Mouse (Mus musculus): ENCODE data around the gene Wnt5a. TPM values are rescaled to one million over a fixed set of nuclear protein-coding genes. Genes with fewer than 3 reads are reported as not detected.

Wnt5a gene
- polyA plus RNA-seq, 1 experiment = 15.2 TPM

DNA sequence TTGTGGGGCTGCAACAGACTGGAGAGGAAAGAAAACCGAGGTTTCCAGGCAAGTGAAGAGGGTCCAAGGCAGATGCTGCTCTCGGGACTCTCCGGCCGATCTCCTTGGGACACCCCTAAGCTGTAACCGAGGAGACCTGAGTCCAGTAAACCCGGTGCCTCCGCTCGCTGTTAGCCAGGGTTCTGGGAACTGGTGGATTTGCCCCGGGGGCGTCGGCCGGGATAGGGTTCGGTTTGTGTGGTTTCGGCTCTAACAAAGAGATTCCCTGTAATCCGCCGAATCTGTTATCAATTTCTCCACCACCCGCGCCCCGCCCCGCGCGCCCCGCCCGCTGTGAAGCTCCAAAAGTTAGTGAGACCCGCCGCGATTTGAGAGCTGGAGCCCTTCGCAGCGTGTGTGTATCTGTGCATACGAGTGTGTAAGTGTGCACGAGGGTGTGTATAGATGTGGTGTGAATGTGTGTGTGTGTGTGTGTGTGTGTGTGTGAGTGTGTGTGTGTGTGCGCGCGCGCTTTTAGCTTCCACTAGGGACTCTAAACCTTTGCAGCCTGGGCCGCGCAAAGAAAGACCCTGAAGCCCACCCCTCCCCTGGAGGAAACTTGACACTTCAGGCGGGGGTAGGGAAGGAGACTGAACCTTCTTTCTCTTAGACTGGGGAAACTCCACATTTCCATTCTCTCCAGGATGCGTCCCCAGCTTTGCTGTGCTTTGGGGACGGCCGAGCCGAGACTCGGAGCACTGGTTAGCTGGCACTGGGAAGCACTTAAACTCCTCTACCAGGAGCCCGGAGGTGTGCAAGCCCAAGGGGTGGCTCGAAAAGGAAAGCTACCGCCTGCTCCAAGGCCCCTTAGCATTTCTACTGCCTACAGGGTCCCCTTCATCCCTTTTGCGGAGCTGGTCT lies 5.1 kb downstream of the Wnt5a start:
- no peak for DNase-seq (ENCODE audit: low read depth)

DNA sequence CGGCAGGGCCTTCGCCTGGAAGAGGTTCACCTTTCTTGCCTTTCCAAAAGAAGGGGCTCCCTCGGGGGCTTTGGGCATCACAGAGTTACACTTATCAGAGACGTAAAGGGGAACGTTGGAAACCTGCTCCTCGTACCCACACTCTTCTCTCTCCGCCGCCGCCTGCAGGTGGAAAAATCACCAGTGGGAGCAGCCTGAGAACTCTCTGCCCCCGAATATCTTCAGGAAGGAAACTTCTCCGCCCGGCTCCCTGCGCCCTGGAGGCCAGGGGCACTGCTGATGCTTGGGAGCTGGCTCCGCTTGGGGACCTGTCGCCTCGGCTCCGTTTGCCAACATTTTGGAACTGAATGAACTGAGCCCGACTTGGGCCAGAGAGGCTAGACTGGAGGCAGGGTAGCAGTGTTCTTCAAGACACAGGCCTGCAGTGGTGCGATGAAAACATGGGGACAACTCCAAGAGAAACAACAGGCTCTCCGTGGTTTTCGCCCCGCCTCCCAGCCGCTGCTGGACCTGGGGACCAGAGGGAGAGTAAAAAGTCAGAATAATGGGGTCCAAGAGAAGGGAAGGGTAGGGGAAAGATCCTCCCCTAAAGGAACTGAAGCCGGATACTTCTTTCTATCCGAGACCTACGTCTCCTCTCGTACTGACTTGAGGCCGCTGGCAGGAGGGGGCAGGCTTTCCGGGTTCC lies 5.9 kb downstream of the Wnt5a start:
- no peak for DNase-seq (ENCODE audit: low read depth)

DNA sequence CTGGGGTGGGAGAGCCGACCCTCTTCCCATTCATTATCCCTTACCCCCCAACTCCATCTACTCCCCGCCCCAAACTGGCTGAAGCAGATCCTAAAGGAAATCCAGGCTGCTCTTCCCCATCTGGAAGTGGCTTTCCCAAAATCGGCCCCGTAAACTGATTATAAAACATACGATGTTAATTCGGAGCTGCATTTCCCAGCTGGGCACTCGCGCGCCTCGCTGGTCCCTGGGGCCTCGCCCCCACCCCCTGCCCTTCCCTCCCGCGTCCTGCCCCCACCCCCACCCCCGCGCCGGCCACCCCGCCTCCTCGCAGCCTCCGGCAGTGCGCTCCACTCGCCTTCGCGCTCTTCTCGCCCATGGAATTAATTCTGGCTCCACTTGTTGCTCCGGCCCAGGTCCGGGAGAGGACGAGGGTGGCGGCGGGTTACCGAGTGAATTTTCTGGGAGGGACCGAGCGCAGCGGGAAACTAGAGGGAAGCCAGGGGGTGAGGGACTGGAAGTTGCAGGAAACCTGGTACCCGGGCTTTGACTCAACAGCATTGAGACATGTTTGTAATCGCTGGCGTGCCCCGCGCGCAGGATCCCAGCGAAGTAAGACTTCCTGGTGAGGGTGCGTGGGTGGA lies 6.6 kb downstream of the Wnt5a start:
- DNase-seq (ENCODE audit: low read depth) = no peak

- no peak for DNase-seq (ENCODE audit: low read depth)
Observed at GRCm38 (mm10) chr14:28512805-28513590, 8.4 kb downstream of the Wnt5a start.

GRCm38 (mm10) chr14:28514171-28514570 lies 9.6 kb downstream of the Wnt5a start:
- DNase-seq (ENCODE audit: low read depth) = no peak

- DNase-seq (ENCODE audit: low read depth) = no peak
Observed at GRCm38 (mm10) chr14:28515331-28515730, 10.8 kb downstream of the Wnt5a start.

DNA sequence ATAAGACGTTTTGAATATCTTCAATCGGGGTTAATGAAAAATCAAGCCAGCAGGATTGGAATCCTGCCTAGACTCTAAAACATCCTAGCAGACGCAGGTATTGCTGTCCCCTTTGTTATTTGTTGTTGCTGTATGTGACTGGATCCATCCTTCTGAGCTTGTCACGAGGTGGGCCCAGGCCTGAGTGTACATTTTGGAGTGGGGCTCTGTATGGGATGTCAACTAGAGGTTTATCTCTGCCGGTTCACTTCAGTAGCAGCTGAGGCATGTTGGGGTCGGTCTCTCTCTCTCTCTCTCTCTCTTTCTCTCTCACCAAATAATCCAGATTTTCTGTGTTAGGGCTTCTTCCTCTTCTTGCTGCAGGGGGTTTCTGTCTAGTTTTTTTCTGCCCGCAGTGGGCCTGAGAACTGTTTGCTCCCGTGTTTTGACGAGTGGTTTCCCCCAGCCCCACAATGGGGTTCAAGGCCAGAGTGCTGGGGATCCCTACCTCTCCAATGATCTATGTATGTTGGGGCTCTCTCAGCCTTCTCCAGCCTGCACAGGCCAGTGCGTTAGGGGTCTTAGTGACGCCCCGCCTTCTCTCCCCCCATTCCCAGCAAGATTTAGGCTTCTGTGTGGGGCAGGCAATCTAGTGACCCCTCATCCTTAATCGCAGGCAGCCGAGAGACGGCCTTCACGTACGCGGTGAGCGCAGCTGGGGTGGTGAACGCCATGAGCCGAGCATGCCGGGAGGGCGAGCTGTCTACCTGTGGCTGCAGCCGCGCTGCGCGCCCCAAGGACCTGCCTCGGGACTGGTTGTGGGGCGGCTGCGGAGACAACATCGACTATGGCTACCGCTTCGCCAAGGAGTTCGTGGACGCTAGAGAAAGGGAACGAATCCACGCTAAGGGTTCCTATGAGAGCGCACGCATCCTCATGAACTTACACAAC lies 13.3 kb downstream of the Wnt5a start:
- DNase-seq (ENCODE audit: low read depth) = no peak

DNA sequence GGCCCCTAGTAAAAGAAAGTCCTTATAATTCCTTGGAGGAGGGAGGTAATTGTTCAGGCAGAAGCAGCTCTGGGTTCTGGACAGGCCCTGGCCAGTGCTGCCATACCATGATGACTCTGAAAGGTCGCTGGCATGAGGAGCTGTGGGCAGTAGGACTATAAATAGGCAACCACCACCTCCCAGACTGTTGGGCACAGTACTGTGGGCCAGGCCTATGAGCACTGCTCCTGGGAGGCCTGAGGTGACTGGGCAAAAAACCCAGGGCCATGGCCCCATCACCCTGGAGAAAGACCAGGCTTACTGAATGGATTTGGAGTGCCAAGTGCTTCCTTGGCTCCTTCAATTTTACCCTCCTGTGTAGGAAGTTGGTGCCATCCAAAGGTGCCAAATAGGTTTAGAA lies 16.6 kb downstream of the Wnt5a start:
- DNase-seq (ENCODE audit: low read depth) = no peak

DNA sequence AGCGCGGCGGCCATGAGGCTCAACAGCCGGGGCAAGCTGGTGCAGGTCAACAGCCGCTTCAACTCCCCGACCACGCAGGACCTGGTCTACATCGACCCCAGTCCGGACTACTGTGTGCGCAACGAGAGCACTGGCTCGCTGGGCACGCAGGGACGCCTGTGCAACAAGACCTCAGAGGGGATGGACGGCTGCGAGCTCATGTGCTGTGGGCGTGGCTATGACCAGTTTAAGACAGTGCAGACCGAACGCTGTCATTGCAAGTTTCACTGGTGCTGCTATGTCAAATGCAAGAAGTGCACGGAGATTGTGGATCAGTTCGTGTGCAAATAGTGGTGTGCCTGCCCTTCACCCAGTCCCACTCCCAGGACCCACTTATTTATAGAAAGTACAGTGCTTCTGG lies 18.1 kb downstream of the Wnt5a start:
- DNase-seq (ENCODE audit: low read depth) = no peak

DNA sequence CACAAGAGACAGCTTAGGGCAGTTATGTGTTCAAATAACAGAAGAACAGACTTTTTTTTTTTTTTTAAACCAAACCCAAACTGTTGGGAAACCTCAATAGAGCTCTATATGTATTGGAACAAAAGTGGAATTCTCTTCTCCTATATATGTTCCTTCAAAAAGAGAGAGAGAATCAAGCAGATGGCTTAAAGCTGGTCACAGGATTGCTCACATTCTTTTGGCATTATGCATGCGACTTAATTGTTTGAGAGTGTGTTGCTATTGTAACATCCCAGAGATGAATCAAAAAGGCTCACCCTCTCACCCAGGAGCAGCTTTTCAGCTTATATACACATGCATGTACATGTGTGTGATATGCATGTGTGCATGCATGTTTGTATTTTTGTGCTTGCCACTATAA lies 21.0 kb downstream of the Wnt5a start:
- no peak for DNase-seq (ENCODE audit: low read depth)

- DNase-seq (ENCODE audit: low read depth) = no peak
Observed at GRCm38 (mm10) chr14:28528151-28528685, 23.7 kb downstream of the Wnt5a start.

- no peak for DNase-seq (ENCODE audit: low read depth)
Observed at GRCm38 (mm10) chr14:28531531-28531930, 27.0 kb downstream of the Wnt5a start.

- no peak for DNase-seq (ENCODE audit: low read depth)
Observed at GRCm38 (mm10) chr14:28532943-28533342, 28.4 kb downstream of the Wnt5a start.

- DNase-seq (ENCODE audit: low read depth) = no peak
Observed at GRCm38 (mm10) chr14:28533876-28534275, 29.3 kb downstream of the Wnt5a start.

DNA sequence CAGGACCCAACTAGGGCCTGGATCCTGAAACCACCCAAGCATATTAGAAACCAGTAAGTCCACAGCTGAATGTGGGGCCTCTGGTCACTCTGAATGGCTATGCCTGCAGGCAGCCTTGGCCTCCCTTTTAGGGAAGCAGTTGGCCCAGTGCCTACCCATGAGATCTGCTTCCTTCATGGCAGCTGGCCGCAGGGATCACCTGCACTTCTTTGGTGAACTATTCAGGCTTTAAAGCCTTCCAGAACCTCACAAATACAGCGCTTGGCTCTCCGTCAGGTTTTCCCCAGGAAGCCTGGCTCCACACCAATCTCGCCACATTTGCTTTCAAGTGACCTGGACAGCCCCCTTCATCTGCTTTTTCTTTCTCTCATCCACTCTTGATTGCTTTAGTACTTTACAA lies 31.3 kb downstream of the Wnt5a start:
- no peak for DNase-seq (ENCODE audit: low read depth)

- DNase-seq (ENCODE audit: low read depth) = no peak
Observed at GRCm38 (mm10) chr14:28539577-28539976, 35.0 kb downstream of the Wnt5a start.

GRCm38 (mm10) chr14:28542117-28542741 lies 37.7 kb downstream of the Wnt5a start:
- DNase-seq (ENCODE audit: low read depth) = no peak

GRCm38 (mm10) chr14:28561861-28562260 lies 57.3 kb downstream of the Wnt5a start:
- DNase-seq (ENCODE audit: low read depth) = no peak

Measured in gonadal fat pad, adult 2 months (tissue).